Mouse (Mus musculus): ENCODE results near the gene Nup155.

The Nup155 gene

DNA sequence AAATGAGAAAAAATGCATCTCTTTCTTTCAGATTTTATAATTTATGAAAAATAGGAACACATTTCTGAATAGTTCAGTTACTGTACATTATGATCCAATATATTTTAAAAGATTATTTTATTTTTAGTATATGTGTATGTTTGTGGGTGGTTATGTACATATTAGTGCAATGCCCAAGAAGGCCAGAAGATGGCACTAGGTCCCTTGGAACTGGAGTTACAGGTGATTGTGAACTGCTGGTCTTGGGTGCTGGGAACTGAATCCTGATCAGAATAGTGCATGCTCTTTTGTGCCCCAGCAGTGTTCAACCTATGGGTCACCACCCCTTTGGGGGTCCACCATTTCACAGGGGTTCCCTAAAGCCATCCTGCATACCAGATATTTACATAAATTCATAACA is 91.2 kb downstream of the Nup155 start:
- DNase-seq, result no peak

GRCm38 (mm10) chr15:8208362-8208761 is 99.3 kb downstream of the Nup155 start:
- DNase-seq, result no peak
